Mouse (Mus musculus) liver, adult 2 months (tissue): ENCODE results near the gene Gabra5. TPM values are rescaled to one million over a fixed set of nuclear protein-coding genes. Genes with fewer than 3 reads are reported as not detected.

Experiments used
- DNase-seq: peaks from one replicate; pipeline ENCODE4 v3.0.0-alpha.2; 2011; ENCODE audit warnings: low read depth, low spot score; ENCODE audit errors: extremely low read depth
- H3K27ac ChIP-seq: fragments of 200-500 bp; replicated peaks from 2 replicates; pipeline ENCODE4 v1.5.1; 2012; ENCODE audit warnings: low read depth, mild to moderate bottlenecking, control low read depth, inconsistent platforms, low read length; ENCODE audit not compliant: insufficient read depth
- H3K27me3 ChIP-seq: fragments of 200-500 bp; 2 replicates; pipeline ENCODE4 v1.6.1; 2012; ENCODE audit warnings: mild to moderate bottlenecking, moderate library complexity, low read length, inconsistent platforms; ENCODE audit not compliant: control insufficient read depth, insufficient read depth
- H3K36me3 ChIP-seq: fragments of 200-500 bp; 2 replicates; pipeline ENCODE4 v1.6.1; 2012; ENCODE audit warnings: low read length, inconsistent platforms; ENCODE audit not compliant: control insufficient read depth, insufficient read depth
- H3K4me1 ChIP-seq: fragments of 200-500 bp; 2 replicates; pipeline ENCODE4 v1.6.1; 2011; ENCODE audit warnings: low read length; ENCODE audit not compliant: control insufficient read depth, insufficient read depth
- H3K4me3 ChIP-seq: fragments of 200-500 bp; 2 replicates; pipeline ENCODE4 v1.5.1; 2011; ENCODE audit warnings: low read depth, mild to moderate bottlenecking, control low read depth, low read length, moderate library complexity; ENCODE audit not compliant: insufficient read depth
- H3K79me2 ChIP-seq: fragments of 200-500 bp; 2 replicates; pipeline ENCODE4 v1.6.1; 2012; ENCODE audit warnings: inconsistent platforms, mild to moderate bottlenecking, low read length, moderate library complexity; ENCODE audit not compliant: control insufficient read depth, insufficient read depth
- H3K9ac ChIP-seq: fragments of 200-500 bp; 2 replicates; pipeline ENCODE4 v1.6.1; 2012; ENCODE audit warnings: low read depth, mild to moderate bottlenecking, control low read depth, inconsistent platforms, low read length
- CTCF ChIP-seq: fragments of 200-500 bp; IDR thresholded peaks from 2 replicates; pipeline ENCODE4 v1.5.1; 2011; ENCODE audit warnings: low read depth, low read length, control low read depth
- POLR2A ChIP-seq: fragments of 200-500 bp; IDR thresholded peaks from 2 replicates; pipeline ENCODE4 v1.6.1; 2011; ENCODE audit warnings: low read length, control low read depth; ENCODE audit not compliant: insufficient read depth; ENCODE audit errors: extremely low read depth
- WGBS: fragments of 180-500 bp; shearing (Covaris S2); methylation state at CpG from one replicate; pipeline ENCODE4 v1.1.7; 2018; 5-methylcytosine and 5-hydroxymethylcytosine counted together
- polyA plus RNA-seq: library from polyadenylated mRNA; depleted of rRNA; stranded (reverse); fragments of >200 nt; gene quantifications from 2 replicates; pipeline ENCODE4 v1.2.3, GENCODE M21; 2012
- total RNA-seq: library from RNA; depleted of rRNA; stranded (reverse); fragments of >200 nt; gene quantifications from 2 replicates; pipeline ENCODE4 v1.2.3, GENCODE M21; 2014

The Gabra5 gene
- total and polyA plus RNA-seq, 2 experiments, result not detected

DNA sequence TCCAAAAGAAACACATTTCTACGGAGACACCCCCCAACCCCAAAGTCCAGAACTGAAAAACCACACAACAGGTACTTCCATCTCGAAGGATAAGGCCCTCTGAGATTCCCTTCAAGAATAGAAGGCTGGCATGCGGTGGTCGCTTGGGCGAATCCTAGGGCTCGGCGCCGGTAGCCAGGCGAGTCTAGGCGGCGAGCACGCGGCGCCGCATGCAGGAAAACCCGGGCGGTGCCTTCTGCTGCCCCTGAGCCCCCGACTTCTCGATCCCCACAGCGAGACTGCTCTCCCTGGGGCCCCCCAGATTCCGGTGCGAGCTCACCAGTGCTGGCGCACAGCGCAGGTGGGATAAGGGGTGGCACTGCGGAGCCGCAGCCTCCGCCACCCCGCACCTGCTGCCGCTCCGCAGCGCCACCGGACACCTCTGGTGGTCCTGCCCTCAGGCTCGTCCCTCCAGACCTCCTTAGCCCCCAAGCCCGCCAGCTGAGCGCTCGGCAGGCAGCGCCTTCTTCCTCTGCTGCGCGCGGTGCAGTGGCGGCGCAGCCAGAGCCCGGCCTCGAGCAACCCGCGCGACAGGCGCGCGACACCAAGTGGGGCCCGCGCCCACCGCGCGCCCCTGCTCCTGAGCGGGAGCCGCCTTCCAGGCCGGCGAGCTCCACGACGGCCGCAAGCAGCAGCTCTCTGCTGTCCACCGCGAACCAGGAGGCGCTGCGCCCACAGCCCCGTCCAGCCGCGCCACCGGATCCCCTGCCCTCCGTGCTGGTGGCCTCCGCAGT lies 813 bp downstream of the Gabra5 start:
- no peak overlapping the region for H3K27ac ChIP-seq
- no peak for TF ChIP-seq CTCF
- no peak for TF ChIP-seq POLR2A
- no peak for DNase-seq

DNA sequence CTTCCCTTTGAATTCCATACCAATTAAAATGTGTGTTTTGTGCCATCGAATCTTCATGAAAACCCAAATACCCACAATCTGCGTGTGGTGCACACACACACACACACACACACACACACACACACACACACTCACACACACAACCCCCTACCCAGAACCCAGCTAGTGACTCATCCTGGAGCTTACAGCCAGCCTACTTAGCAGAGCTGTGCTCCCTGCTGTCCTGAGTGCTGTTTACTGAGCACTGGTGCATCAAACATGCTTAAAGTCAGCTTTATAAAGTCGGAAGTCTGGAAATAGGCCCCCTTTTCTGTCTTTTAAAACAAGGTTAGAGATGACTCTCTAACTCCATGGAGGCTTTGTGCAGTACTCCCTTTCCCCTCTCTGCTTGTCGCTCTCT lies 7.0 kb downstream of the Gabra5 start:
- no peaks in the 10 kb centered on the region for H3K36me3 ChIP-seq
- WGBS, result 60% methylated on average over 4 of the region's 4 CpGs
- no peaks in the 10 kb centered on the region for H3K27me3 ChIP-seq
- no peaks in the 10 kb centered on the region for H3K79me2 ChIP-seq
- no peak for DNase-seq
- no peak overlapping the region for H3K9ac ChIP-seq
- H3K4me3 ChIP-seq, result no peak overlapping the region
- H3K27ac ChIP-seq, result no peak overlapping the region
- H3K4me1 ChIP-seq, result no peaks in the 10 kb centered on the region
- TF ChIP-seq CTCF, result no peak
- no peak for TF ChIP-seq POLR2A

More for the DNA sequence above, 813 bp downstream of the Gabra5 start:
- no peaks in the 10 kb centered on the region for H3K36me3 ChIP-seq
- H3K79me2 ChIP-seq, result no peaks in the 10 kb centered on the region
- H3K9ac ChIP-seq, result no peak overlapping the region
- no peak overlapping the region for H3K4me3 ChIP-seq
- 4% methylated on average over 68 of the region's 72 CpGs for WGBS
- peaks cover 6% of the 10 kb centered on the region; the same call in 1 of the 2 replicates for H3K27me3 ChIP-seq
- H3K4me1 ChIP-seq, result no peaks in the 10 kb centered on the region

DNA sequence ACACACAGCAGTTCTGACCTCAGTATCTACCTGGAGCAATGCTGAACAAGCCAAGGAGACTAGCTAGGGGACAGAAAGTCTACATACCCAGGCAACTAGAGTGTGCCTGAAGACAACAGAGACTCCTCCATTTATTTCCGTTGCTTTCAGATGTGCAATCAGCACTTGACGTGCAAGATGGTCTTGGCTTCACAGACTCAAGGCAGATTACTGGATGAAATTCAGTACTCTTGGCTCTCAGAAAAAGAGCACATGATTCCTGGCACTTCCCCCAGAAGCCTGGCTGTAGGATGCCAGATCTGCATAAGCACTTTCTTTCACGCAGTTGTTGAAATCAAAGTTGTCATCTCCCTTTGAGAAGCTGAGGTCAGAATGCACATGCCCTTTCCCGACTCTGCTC lies 18.1 kb downstream of the Gabra5 start:
- H3K9ac ChIP-seq, result no peak overlapping the region
- H3K4me1 ChIP-seq, result no peaks in the 10 kb centered on the region
- 63% methylated on average over 4 of the region's 4 CpGs for WGBS
- H3K27ac ChIP-seq, result no peak overlapping the region
- TF ChIP-seq CTCF (no peak), POLR2A (no peak)
- no peaks in the 10 kb centered on the region for H3K36me3 ChIP-seq
- H3K79me2 ChIP-seq, result no peaks in the 10 kb centered on the region
- H3K4me3 ChIP-seq, result no peak overlapping the region
- H3K27me3 ChIP-seq, result no peaks in the 10 kb centered on the region
- DNase-seq, result no peak

DNA sequence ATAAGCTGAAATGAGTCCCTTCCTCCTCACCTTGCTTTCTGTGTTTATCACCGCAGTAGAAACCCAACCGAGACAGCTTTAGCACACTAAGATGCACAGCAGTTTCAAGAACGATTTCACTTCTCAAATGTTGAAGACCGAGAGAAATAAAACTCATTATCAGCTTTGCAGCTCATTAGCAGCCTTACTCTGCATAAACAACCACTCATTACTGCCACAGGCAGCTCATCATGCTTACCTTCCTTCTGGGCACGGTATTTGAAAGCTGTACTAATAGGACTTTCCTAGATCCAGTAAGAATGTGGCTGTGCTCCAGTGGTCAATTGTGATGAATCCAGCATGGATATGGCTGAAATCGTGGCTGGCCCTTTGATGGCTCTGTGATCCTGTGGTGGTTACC lies 23.0 kb downstream of the Gabra5 start:
- H3K36me3 ChIP-seq, result no peaks in the 10 kb centered on the region
- H3K9ac ChIP-seq, result no peak overlapping the region
- TF ChIP-seq POLR2A (no peak), CTCF (no peak)
- no peaks in the 10 kb centered on the region for H3K4me1 ChIP-seq
- no peak overlapping the region for H3K27ac ChIP-seq
- H3K27me3 ChIP-seq, result no peaks in the 10 kb centered on the region
- DNase-seq, result no peak
- H3K4me3 ChIP-seq, result no peak overlapping the region
- 75% methylated on average over 6 of the region's 6 CpGs for WGBS
- no peaks in the 10 kb centered on the region for H3K79me2 ChIP-seq

DNA sequence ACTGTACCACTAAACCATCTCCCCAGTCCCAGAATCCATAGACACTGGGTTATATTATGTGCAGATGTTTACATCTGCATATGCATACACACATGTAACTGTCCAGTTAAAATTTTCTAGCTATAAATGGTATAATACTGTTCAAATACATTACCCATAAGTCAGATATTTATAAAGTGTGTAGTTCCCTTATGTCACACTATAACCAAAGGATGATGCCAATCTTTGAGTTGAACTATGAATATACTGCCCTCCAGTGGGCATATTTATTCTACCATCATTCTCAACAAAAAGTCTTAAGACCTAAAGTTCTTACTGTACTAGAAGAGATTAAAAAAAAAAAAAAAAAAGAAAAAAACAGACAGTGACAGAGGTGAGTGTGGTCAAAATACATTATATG lies 27.0 kb downstream of the Gabra5 start:
- H3K79me2 ChIP-seq, result no peaks in the 10 kb centered on the region
- DNase-seq, result peak; percentile 17

DNA sequence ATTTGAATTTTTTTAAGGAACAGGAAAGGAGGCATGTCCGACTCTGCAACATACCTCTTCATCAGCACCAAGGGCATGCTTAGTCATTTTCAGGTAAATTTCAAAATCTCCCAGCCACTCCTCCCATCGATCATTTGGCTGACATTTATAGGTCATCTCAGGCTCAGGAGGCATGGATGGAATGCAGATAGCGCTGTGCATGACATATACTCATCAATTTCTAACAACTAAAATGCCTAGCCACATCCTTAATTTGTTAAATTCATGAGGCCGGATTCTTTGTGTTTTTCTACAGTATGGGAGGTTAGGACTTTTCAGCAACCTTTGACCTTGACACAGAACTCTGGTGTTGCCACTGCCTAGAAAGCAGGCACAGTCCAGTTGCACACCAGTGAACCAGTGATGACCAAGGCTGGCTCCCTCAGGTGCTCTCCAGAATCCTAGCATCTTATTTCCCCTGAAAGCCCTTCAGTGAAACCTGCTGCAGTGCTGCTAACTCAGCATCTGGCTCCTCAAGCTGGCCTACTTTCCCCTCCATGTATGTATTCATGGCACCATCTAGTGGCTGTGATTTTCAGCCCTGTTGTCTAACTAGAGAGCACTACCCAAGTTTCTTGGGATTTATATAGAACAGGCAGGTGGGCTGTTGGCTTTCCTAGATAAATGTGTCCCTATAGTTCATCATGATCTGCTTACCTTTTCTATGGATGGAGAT lies 35.9 kb downstream of the Gabra5 start:
- H3K9ac ChIP-seq, result no peak overlapping the region
- no peaks in the 10 kb centered on the region for H3K36me3 ChIP-seq
- no peak for TF ChIP-seq POLR2A
- TF ChIP-seq CTCF, result no peak
- H3K79me2 ChIP-seq, result no peaks in the 10 kb centered on the region
- H3K27ac ChIP-seq, result no peak overlapping the region
- 60% methylated on average over 4 of the region's 4 CpGs for WGBS
- no peak overlapping the region for H3K4me3 ChIP-seq
- no peaks in the 10 kb centered on the region for H3K4me1 ChIP-seq
- H3K27me3 ChIP-seq, result no peaks in the 10 kb centered on the region; the same call in 1 of the 2 replicates
- DNase-seq, result peak; percentile 8

More for the DNA sequence above, 27.0 kb downstream of the Gabra5 start:
- Histone ChIP-seq H3K36me3 (no peaks in the 10 kb centered on the region), H3K27ac (no peak overlapping the region), H3K4me1 (no peaks in the 10 kb centered on the region), H3K4me3 (no peak overlapping the region), H3K9ac (no peak overlapping the region), H3K27me3 (no peaks in the 10 kb centered on the region)
- no peak for TF ChIP-seq CTCF
